In the genomic region with DNA sequence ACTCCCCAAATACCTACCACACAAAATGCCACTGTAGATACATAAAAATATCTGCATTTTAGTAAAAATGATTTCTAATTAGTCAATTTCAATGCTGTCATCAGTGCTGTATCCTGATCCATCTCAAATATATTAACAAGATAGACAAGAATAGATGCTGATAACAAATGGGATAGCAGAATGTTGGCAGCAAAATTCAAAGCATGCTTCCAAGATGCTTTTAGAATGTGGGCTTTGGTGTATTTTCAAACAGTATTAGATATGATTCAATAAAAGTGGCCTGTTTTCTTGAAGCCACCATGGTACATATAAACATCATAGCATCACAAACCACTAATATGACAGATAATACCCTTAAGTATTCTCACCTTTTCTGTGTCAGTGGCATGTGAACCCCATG, we compare ENCODE assay signal across 27 mouse cellular contexts.
A peak's percentile ranks its signal among the peaks of the same experiment; 100 is the strongest.
DNase-seq lines count a peak whose midpoint lies in the region; ATAC-seq and TF ChIP-seq lines count a peak whose summit lies in the region.
"Had no signal": no experiment of that assay in that cellular context is flagged by ENCODE, and none has a peak within 500 bp of the region (broad histone marks: within the 10 kb centered on the region; RNA-seq: fewer than 3 reads in every experiment).

No protein-coding gene starts in this region.

- H3K27ac ChIP-seq in forebrain, postnatal 0 days (ENCODE audit: low read depth, low read length), result no peak overlapping the region
- H3K27ac ChIP-seq in forebrain, embryonic 15.5 days (replicated peaks), result no peak overlapping the region
- H3K27ac ChIP-seq in kidney, embryonic 14.5 days (ENCODE audit: low read depth, low read length), result no peak overlapping the region
- H3K27ac ChIP-seq: embryonic facial prominence, embryonic 12.5 days; embryonic facial prominence, embryonic 15.5 days; forebrain, embryonic 13.5 days; heart, adult 2 months; heart, embryonic 10.5 days; heart, embryonic 13.5 days; hindbrain, embryonic 14.5 days; hindbrain, postnatal 0 days had no signal

- H3K4me3 ChIP-seq in forebrain, postnatal 0 days (ENCODE audit: low read depth, low read length), result no peak overlapping the region
- H3K4me3 ChIP-seq in forebrain, embryonic 15.5 days, result no peak overlapping the region
- no peak overlapping the region for H3K4me3 ChIP-seq in kidney, embryonic 14.5 days (ENCODE audit: low read length)
- H3K4me3 ChIP-seq: embryonic facial prominence, embryonic 12.5 days; embryonic facial prominence, embryonic 15.5 days; forebrain, embryonic 13.5 days; heart, adult 2 months; heart, embryonic 10.5 days; heart, embryonic 13.5 days had no signal

- no peak overlapping the region for H3K4me2 ChIP-seq in forebrain, postnatal 0 days (ENCODE audit: low read depth)
- no peak overlapping the region for H3K4me2 ChIP-seq in forebrain, embryonic 15.5 days (replicated peaks)
- H3K4me2 ChIP-seq in kidney, embryonic 14.5 days (replicated peaks; ENCODE audit: low read depth, low read length), result no peak overlapping the region
- H3K4me2 ChIP-seq: embryonic facial prominence, embryonic 12.5 days; embryonic facial prominence, embryonic 15.5 days; forebrain, embryonic 13.5 days; heart, embryonic 13.5 days; hindbrain, embryonic 14.5 days had no signal

- H3K36me3 ChIP-seq in forebrain, postnatal 0 days (ENCODE audit: insufficient read depth), result no peaks in the 10 kb centered on the region
- no peaks in the 10 kb centered on the region for H3K36me3 ChIP-seq in forebrain, embryonic 15.5 days
- H3K36me3 ChIP-seq in kidney, embryonic 14.5 days (ENCODE audit: control insufficient read depth, insufficient read depth, low read length), result no peaks in the 10 kb centered on the region
- H3K36me3 ChIP-seq: embryonic facial prominence, embryonic 12.5 days; embryonic facial prominence, embryonic 15.5 days; heart, embryonic 10.5 days; heart, embryonic 13.5 days had no signal

- no peak for TF ChIP-seq CTCF in forebrain, postnatal 0 days (IDR thresholded peaks at IDR 0.05; ENCODE audit: low read depth)

- no peaks in the 10 kb centered on the region for H3K9me3 ChIP-seq in forebrain, postnatal 0 days (ENCODE audit: low read length)
- H3K9me3 ChIP-seq in forebrain, embryonic 15.5 days, result no peaks in the 10 kb centered on the region
- no peaks in the 10 kb centered on the region for H3K9me3 ChIP-seq in kidney, embryonic 14.5 days (ENCODE audit: control insufficient read depth, low read length)
- H3K9me3 ChIP-seq: embryonic facial prominence, embryonic 12.5 days; embryonic facial prominence, embryonic 15.5 days; forebrain, embryonic 13.5 days; heart, embryonic 10.5 days; heart, embryonic 13.5 days had no signal

- peak; percentile 42 for DNase-seq in forebrain, postnatal 0 days
- peak; percentile 5 to 9 for DNase-seq in layer of hippocampus, adult 8-10 months (ENCODE audit: low spot score in 2 of 2)
- no peak for DNase-seq in layer of hippocampus, postnatal 36 days
- peak; percentile 20 for DNase-seq in brain, embryonic 18.5 days (ENCODE audit: low read depth, low spot score)
- no peak for DNase-seq in right cerebral cortex, postnatal 10 days (ENCODE audit: low spot score in 2 of 2)
- DNase-seq: adrenal gland, adult 2 months; adrenal gland, postnatal 14 days; cerebellum, adult 11 months; cerebellum, adult 2 months; cerebellum, adult 9-11 months; cerebellum, postnatal 25 days; gastrocnemius, postnatal 25 days; heart, adult 2 months; heart, postnatal 14 days; heart, postnatal 4 days had no signal

- H3K4me1 ChIP-seq in forebrain, postnatal 0 days (ENCODE audit: insufficient read depth), result no peaks in the 10 kb centered on the region
- no peaks in the 10 kb centered on the region for H3K4me1 ChIP-seq in forebrain, embryonic 15.5 days
- H3K4me1 ChIP-seq in kidney, embryonic 14.5 days (ENCODE audit: control insufficient read depth, insufficient read depth, low read length), result no peaks in the 10 kb centered on the region
- H3K4me1 ChIP-seq: embryonic facial prominence, embryonic 12.5 days; embryonic facial prominence, embryonic 15.5 days; forebrain, embryonic 13.5 days; heart, embryonic 10.5 days; heart, embryonic 13.5 days had no signal

- H3K9ac ChIP-seq in forebrain, postnatal 0 days, result no peak overlapping the region
- H3K9ac ChIP-seq in forebrain, embryonic 15.5 days (replicated peaks), result no peak overlapping the region
- H3K9ac ChIP-seq in kidney, embryonic 14.5 days (ENCODE audit: low read depth, low read length), result no peak overlapping the region
- H3K9ac ChIP-seq: embryonic facial prominence, embryonic 12.5 days; embryonic facial prominence, embryonic 15.5 days; forebrain, embryonic 13.5 days; heart, embryonic 13.5 days; hindbrain, embryonic 14.5 days had no signal

- ATAC-seq in forebrain, postnatal 0 days, result no peak
- ATAC-seq in forebrain, embryonic 15.5 days (replicated peaks), result no peak
- ATAC-seq in kidney, embryonic 14.5 days (ENCODE audit: low FRiP score, low TSS enrichment), result no peak
- ATAC-seq: CD4-positive, CD25-positive, alpha-beta regulatory T cell, adult 4 months; forebrain, embryonic 13.5 days; hindbrain, postnatal 0 days; inflammation-experienced regulatory T-cells, adult 6 months; intestine, embryonic 16.5 days had no signal

- no peaks in the 10 kb centered on the region for H3K27me3 ChIP-seq in forebrain, postnatal 0 days (ENCODE audit: insufficient read depth, low read length)
- no peaks in the 10 kb centered on the region for H3K27me3 ChIP-seq in forebrain, embryonic 15.5 days
- no peaks in the 10 kb centered on the region for H3K27me3 ChIP-seq in kidney, embryonic 14.5 days (ENCODE audit: control insufficient read depth, insufficient read depth, low read length)
- H3K27me3 ChIP-seq: embryonic facial prominence, embryonic 12.5 days; embryonic facial prominence, embryonic 15.5 days; forebrain, embryonic 13.5 days; heart, embryonic 13.5 days had no signal

Comparison
In these comparisons a context has a peak if more than half of its experiments do, and no peak if none do; other contexts are left out.
1. DNase-seq: peak in forebrain, postnatal 0 days (single experiment), layer of hippocampus, adult 8-10 months (2 of 2) and brain, embryonic 18.5 days (single experiment); none in layer of hippocampus, postnatal 36 days (0 of 2) and right cerebral cortex, postnatal 10 days (0 of 2).